Mouse (Mus musculus) testis, postnatal 10 days (tissue): ENCODE results near the gene Magi2.
"Not testable (repeated sequence)": the region's sequence is repeated elsewhere in the genome, so short reads cannot be mapped to it uniquely, and the experiment has no call there.

ENCODE experiments used
- DNase-seq: peaks from one replicate; pipeline ENCODE4 v3.0.0; 2021; ENCODE audit warnings: low spot score

Magi2 gene

DNA sequence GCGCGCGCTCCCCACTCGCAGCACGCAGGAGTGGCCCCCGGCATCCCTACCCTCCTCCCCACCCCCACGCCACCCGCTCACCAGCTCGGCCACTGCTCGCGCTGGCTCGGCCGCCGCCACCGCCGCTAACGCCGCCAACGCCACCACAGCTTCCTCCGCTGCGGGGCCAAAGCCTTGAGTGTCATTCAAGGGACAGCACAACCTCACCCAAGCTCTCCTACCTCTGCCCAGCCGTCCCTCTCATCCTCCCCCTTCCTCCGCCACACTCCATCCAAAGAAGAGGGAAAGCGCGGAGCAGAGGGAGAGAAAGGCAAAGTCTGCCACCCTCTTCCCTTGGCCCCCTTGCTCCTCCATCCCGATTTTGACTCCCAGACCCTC, at the start of gene Magi2:
Gene Magi2, plus strand, starts transcription at position 171 of the 378 bp plus-strand sequence.
- DNase-seq: no peak

DNA sequence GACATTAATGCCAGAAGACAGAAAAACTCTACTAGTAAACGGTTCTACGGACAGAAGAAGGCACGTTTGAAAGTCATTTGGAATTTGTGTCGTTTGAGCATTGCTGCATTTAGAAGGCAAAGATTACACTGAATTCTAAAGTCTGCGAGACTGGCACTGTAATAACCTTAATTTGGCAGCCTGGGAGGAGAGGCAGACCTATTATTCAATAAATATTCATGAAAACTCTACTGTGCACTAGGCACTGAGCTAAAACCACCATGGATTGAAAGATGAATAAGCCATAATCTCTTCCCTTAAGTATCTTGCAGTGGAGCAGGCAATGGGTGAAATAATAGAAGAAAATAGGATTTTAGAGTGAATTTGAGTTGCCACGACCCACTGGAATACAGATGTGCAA, 48.2 kb upstream of the Magi2 start:
- no peak for DNase-seq

DNA sequence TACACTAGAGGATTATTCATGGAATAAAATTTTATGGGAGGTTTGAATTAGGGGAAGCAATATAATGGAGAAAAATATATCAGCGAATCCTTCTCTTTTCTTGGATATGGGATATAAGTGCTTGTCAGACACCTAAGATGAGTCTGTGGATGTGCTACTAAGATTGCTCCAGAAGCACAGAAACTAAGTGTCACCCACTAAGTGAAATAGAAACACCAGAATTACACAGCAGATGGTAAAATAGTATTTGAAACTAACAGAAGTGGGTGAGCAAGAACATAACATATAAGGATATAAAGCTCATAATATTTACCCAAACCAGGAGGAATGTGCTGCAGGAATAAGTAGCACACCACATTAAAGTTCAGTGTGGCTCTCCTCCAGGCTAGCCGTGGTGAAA, 40.7 kb upstream of the Magi2 start:
- DNase-seq: no peak

DNA sequence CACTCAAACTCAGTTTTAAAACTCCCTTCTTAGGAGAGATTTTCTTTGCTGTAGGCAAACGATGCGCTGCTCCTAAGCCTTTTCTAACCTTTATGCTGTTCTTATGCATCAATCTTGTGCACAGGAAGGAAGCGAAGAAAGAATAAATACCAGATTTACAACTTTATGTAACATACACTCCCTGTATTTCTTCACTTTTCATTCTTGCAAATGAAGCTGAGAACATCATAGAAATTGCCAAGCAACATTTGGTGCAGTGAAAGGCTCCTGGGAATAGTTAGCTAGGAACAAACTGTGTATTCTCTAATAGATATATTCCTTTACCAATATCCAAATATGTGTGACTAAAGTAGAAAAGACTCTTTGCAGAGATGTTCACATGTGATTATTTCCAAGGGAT, 15.2 kb upstream of the Magi2 start:
- DNase-seq: no peak

DNA sequence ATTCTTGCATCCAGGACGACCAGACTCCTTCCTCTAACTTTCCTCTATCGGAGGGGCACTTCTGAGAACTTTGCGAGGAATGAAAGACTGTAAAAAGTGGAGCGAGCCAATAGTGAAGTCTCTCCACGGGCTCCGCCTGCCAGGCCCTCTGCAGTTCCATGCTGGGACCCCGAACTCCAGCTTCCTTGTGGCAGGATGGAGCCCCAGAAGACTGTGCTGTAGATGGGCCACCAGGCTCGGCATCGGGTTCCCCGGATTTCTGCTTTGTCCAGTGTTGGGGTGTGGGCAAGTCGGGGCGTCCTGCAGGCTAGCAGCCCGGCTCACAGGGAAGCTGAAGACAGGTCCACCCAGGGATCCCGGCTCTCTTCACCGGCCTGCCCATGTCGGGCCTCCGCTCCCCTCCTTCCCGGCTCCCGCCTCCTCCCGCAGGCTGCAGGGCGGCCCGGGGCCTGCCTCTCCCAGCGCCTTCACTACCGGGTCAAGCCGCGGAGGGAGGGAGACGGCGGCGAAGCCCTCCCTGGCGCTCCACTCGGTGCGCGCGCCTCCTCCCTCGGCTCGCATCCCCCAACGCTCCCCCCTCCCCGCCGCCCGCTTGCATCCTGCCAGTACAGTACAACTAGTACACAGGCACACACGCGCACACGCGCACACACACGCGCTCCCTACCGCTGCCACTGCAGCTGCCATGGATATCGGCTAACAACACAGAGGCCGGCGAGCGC, 531 bp upstream of the Magi2 start:
- DNase-seq: peak; percentile 85

DNA sequence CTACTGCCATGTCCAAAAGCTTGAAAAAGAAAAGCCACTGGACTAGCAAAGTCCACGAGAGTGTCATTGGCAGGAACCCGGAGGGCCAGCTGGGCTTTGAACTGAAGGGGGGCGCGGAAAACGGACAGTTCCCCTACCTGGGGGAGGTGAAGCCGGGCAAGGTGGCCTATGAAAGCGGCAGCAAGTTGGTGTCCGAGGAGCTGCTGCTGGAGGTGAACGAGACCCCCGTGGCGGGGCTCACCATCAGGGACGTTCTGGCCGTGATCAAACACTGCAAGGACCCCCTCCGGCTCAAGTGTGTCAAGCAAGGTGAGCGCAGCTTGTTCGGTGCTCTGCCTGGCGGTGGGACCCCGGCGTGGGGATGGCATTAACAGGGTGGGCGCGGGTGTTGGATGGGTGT, 445 bp downstream of the Magi2 start:
- peak; percentile 52 for DNase-seq

DNA sequence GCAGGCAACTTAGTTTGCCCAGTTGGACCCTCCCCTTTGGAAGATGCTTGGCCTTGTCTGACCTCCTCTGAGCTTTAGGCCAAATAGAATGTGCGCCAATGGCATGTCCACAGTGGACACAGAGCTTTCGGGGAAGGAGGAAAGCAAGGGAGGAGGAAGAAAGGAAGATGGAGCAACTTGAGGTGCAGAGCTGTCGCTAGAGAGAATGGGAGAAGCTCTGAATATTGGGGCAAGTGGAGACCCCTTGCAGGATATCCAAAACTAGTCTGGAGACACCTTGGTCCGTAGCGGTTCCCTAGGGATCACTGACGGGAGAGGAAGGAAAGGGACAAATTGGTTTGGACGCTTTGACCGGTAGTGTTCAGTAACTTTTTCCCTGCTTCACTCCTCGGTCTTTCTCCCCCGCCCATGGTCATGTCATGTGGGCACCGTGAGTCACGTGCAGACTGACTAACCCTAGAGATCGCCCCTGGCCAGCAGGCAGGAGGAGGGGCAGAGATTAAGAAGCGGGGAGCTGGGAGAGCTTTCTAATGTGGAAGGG, 1.0 kb downstream of the Magi2 start:
- peak; percentile 59 for DNase-seq

DNA sequence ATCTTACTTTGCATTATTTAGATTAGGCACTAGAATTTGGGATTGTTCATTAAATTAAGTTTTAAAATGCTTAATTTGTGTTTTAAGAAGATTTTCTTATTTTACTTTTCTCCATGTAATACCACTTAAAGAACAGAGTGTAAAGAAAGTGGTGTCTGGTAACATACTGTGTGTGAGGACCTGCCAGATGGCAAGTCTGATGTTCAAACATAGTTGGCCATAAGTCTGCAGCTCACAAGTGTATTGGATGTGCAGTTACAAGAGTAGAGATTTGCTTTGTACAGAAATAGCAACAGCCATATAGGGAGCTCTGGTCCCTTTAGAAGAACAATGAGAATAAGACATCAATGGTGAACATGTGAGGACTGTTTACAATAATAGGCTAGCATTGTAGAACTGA, 15.0 kb downstream of the Magi2 start:
- DNase-seq: no peak

DNA sequence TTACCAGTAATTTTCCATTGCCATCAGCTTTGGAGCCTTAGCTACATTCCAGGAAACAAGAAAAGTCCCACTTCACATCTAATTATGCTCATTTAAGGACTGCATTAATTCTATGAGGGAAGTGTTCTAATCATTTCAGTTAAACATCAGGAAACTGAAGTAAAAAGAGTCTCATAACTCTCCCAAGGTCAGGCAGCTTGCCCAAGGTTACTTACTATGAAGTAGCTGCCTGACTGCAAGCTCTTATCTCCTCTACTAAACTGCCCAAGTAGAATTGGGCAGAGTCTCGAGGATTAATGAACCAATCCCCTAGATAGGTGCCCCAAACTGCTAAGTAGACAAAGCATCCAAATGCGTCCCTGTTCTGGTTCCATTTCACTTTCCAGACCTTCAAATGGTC, 19.6 kb downstream of the Magi2 start:
- DNase-seq: no peak

DNA sequence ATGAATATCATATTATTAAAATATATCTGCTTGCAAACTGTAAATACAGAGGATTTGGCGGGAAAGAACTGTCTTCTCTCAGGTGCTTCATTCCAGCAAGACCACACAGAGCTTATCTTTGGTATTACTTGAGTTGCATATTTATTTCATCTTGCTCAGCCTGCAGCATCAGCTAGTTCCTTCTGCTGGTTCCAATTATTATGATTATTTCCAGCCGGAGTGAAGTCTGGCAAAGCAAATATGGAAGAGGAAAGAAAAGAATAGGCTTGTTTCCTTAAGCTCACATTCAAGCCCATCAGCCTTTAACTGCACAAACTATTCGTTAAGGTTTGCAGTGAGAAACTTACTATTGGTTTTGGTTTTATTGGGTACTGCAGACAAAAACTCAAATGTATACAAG, 20.4 kb downstream of the Magi2 start:
- no peak for DNase-seq

DNA sequence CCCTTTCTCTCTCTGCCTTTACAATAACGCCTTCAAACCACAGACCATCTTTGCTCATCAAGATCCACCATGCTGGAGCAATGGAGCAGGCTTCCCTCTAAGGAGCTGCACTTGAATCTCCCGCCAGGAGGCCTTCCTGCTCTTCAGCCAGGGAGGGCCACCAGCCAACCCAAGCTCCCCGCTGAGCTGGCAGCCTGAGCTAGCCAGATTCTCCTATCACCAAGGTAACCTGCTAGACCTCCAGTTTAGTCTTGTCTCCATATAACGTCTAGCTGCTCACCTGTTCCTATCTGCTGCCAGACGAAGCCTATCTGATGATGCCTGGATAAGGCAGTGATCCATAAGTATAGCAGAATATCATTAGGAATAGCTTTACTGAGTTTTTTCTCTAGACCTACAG, 36.0 kb downstream of the Magi2 start:
- DNase-seq: no peak

DNA sequence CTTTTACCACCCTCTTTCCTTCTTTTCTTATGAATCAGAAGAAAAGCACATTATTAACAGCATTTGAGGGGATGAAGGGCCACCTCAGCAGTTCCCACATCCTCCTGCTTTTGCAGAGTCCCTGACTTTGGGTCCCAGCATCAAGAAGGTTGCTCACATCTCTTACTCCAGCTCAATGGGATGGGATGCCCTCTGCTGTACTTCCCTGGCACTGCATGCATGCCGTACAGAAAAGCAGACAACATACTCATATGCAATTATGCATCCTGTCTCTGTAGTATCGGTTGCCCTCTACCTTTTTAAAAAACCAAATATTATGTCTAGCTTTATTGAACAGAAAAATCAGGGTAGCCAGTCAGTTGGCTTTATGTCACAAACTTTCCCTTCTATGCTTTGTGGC, 37.8 kb downstream of the Magi2 start:
- DNase-seq: peak; percentile 42

DNA sequence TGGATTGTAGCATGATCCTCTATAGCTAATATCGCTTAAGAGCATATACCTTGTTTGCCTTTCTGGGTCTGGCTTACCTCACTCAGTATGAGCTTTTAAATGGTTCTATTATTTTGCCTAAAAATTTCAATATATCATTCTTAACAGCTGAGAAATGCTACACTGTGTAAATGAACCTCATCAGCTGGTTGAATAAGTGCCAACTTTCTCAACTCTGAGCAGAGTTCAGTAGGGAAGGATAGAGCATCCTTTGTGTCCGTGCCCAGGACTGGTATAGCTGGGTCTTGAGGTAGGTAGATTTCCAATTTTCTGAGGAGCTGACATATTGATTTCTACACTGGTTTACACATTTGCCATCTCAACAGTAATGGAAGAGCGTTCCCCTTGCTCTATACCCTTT, 65.7 kb downstream of the Magi2 start:
- DNase-seq: no peak

DNA sequence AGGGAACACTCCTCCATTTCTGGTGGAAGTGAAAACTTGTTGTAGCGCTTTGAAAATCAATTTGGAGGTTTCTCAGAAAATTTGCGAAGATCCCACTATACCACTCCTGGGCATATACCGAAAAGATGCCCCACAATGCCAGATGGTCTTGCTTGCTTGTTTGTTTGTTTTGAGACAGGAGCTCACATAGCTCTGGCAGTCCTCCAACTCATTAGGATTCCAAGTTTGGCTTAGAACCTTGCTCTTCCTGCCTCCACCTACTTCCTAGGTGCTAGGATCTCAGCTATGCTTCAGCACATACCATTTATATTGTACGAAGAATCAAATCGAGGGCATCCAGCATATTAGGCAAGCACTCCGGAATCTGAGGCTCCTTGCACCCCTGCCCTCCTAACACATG, 79.8 kb downstream of the Magi2 start:
- DNase-seq: no peak

DNA sequence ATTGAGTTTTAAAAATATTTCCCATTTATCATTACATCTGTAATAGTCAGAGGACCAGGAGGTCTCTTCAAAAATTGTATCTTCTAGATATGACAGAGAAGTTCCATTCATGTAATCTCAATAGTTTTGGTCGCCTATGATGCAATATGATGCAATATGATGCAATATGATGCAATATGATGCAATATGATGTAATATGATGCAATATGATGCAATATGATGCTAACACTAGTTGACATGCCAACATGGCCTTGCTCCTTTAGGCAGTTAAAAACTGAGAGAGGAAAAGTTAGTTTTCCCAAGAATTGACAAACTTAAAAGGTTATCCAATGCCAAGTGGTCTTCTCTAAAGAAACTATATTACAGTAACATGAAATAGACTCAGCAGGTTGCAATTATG, 83.0 kb downstream of the Magi2 start:
- DNase-seq: no peak

DNA sequence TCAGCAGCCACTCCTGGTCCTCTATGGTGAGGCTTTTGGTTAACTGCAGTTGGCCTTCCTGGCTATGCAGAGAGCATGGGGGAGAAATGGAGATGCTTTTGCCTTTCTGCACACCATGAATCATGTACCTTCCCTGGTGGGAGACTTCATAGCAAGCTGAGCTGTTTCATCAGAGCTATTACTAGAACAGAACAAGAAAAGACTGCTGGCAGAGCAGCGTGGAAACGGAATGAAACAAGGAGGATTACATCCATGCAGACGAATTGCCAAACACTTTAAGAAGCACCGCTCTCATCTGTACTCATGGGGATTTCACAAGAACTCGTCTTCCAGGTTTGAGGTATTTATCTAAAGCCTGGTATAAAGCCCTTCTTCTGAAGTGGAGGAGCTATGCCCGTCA, 95.7 kb downstream of the Magi2 start:
- DNase-seq: no peak

DNA sequence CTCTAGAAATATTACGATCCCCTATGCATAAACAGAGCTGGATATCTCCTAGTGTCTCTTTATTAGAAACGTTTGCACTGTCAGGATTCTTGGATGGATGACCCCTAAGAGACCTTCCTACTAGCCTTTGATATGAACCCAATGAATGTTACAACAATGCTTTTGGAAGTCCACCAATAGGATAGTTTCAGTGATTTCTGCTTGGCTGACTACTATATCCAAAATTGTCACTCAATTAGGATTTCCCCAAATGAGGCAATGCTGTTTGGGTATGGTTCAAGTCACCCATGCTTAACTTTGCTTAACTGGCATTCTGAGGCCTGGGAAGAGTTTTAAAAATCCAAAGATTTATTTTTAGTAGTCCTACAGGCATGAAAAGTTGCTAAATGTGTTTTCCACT, 110.7 kb downstream of the Magi2 start:
- DNase-seq: no peak

DNA sequence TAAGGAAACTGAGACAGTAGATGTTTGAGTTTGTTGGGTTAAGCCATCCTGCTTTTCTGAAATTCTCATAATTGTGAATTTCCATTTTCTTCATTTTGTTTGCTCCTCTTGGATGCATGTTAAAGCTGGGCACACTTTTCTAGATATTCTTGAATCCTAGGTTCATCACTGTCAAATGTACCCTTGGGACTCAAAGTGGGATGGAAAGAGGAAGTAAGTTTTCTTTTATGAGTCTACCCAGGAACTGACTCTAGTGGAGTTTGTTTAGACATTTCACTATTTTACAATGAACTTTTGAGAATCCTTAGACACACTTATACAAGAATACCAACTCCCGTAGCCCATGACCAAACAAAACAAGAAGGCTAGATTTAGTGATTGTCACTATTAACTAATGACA, 141.3 kb downstream of the Magi2 start:
- no peak for DNase-seq

DNA sequence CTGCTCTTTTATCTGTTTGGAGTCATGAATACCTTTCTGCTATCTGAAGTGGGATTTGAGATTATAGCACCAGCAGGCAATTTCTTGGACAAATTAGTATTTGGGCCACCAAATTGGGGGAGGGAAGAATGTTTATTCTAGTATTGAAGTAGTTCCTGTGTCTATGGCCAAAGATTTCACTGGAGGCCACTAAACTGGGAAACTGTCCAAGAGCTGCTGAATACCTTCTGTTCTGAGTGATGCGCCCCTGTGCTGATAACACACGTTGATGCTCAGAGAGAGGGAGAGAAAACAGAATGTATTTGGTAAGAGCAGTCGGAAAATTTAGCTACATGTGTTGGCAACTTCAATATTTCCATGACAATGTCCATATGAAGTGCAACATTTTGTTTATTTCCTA, 169.0 kb downstream of the Magi2 start:
- DNase-seq: no peak

DNA sequence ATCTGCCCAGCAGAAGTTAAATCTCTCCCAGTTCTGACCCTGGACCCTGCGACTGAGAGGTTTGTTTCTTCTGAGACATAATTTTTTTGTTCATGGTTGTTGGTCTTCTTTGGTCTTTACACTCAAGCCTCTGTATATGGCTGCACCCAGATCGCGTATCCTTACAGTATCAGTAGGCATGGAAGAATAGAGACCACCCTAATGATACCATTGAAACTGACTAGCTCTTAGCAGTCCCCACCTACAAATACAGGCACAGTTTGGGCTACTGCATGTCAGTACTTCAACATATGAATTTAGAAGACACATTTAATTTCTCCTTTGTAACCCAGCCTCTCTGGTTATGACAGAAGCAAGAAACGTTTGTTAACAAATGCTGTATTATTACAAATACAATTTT, 173.5 kb downstream of the Magi2 start:
- DNase-seq: no peak

DNA sequence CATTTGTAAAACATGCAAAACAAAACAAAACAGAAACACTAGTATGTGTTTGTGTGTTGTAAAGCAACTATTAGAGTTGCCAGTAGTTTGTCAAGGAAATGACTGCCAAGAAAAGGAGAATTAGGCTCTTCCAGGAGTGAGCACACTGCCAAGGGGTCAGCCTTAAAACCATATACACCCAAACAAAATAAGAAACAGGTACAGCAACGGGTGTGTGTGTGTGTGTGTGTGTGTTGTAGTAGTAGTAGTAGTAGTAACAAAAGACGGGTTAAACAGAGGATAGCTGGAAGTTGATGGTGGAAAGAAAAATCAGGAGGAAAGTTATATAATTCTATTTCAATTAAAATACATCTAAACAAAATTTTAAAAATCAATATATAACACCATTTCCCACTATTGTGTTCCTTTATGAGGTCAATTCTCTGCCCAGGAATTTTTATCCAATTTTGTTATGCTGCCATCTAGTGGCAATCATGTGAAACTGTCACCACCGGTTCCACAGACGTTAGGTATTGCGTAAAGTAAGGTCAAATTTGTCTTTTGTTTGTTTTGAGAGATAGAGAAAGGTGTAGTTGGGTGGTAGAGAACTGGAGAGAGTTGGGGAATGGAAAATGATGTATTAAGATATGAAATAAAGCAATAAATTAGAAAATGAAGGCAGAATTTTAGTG, 174.0 kb downstream of the Magi2 start:
- DNase-seq: no peak

DNA sequence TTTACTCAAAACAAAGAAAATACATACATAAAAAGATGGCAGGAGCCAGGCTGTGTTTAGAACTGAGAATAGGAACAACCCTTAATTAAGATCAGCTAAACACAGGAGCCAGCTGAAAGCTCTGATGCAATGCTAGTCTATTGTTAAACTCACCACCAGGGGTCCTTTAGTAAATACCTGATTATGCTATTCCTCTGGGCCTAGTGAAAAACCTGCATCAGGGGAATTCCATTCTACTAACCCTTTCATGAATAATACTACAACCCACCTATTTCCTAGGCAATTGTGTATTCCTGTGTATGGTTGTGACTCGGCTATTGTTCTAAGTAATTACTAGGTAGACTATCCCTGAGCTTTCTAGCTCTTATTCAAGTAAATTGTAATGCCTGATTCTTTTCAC, 177.4 kb downstream of the Magi2 start:
- DNase-seq: not testable (repeated sequence)

DNA sequence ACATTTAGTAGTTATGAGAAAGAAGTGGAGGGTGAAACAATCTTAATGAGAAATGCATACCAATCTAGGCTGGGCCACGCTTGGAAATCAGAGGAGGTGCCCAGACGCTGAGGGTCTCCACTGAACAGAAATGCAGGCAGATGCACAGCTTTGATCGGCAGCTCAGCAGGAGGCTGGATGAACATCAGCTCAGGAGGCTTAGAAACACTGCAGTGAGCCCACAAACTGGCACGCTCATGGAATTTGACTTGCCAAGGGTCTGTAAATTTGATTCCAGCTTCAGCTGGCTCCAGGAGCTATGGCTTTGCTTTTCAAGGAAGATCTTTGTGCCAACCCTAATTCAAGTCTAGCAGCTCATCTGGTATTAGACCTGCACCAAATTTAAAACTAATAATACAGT, 187.7 kb downstream of the Magi2 start:
- DNase-seq: no peak

DNA sequence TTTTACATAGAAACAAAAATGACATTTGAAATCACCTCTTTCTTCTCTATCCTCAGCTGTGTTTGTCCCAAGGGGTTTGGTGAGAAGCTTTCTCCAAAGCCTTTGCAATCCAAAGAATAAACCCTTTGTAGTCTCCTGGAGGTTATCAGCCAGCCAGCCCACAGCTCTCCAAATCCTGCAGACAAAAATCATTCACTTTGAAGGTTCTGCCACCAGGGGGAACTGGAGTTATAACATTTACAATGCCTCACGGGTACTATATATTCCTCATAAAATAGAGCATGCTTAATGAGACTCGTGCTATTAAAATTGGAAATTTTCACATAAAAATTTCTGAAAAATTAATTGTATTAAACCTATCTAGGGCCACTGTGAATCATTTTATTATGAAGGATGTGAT, 202.5 kb downstream of the Magi2 start:
- DNase-seq: peak; percentile 39
